Mouse (Mus musculus) liver, adult (tissue): ENCODE data around the gene Zbtb8os.

ENCODE experiments used
- GATA4 ChIP-seq: IDR thresholded peaks from 2 replicates; pipeline ENCODE4 v1.6.1; 2014; ENCODE audit warnings: mild to moderate bottlenecking, low read length; ENCODE audit not compliant: insufficient replicate concordance

The Zbtb8os gene

GRCm38 (mm10) chr4:129320876-129321275 is 14.6 kb upstream of the Zbtb8os start:
- TF ChIP-seq GATA4 = no peak

- no peak for TF ChIP-seq GATA4
Observed at GRCm38 (mm10) chr4:129322042-129322441, 13.5 kb upstream of the Zbtb8os start.

GRCm38 (mm10) chr4:129323491-129323890 is 12.0 kb upstream of the Zbtb8os start:
- no peak for TF ChIP-seq GATA4

GRCm38 (mm10) chr4:129324756-129325155 is 10.7 kb upstream of the Zbtb8os start:
- no peak for TF ChIP-seq GATA4

GRCm38 (mm10) chr4:129326191-129326590 is 9.3 kb upstream of the Zbtb8os start:
- no peak for TF ChIP-seq GATA4

- no peak for TF ChIP-seq GATA4
Observed at GRCm38 (mm10) chr4:129332846-129333245, 2.6 kb upstream of the Zbtb8os start.

GRCm38 (mm10) chr4:129334677-129335215 is 749 bp upstream of the Zbtb8os start:
- TF ChIP-seq GATA4 = no peak

GRCm38 (mm10) chr4:129336291-129336690 is 796 bp downstream of the Zbtb8os start:
- TF ChIP-seq GATA4 = no peak

GRCm38 (mm10) chr4:129339743-129340142 is 4.2 kb downstream of the Zbtb8os start:
- TF ChIP-seq GATA4 = no peak

GRCm38 (mm10) chr4:129341888-129342287 is 6.4 kb downstream of the Zbtb8os start:
- no peak for TF ChIP-seq GATA4

GRCm38 (mm10) chr4:129342705-129343104 is 7.2 kb downstream of the Zbtb8os start:
- no peak for TF ChIP-seq GATA4

- TF ChIP-seq GATA4 = no peak
Observed at GRCm38 (mm10) chr4:129346481-129347154, 11.1 kb downstream of the Zbtb8os start.

GRCm38 (mm10) chr4:129350644-129351043 is 15.1 kb downstream of the Zbtb8os start:
- TF ChIP-seq GATA4 = no peak

- TF ChIP-seq GATA4 = no peak
Observed at GRCm38 (mm10) chr4:129351111-129351510, 15.6 kb downstream of the Zbtb8os start.

- no peak for TF ChIP-seq GATA4
Observed at GRCm38 (mm10) chr4:129353176-129353575, 17.7 kb downstream of the Zbtb8os start.

- TF ChIP-seq GATA4 = no peak
Observed at GRCm38 (mm10) chr4:129354236-129354635, 18.7 kb downstream of the Zbtb8os start.
